Mouse (Mus musculus): ENCODE measurements around the gene Ccdc85c. TPM values are rescaled to one million over a fixed set of nuclear protein-coding genes. Genes with fewer than 3 reads are reported as not detected.

The Ccdc85c gene
- polyA plus RNA-seq, 1 experiment from 2014 or later: 25.4 TPM

DNA sequence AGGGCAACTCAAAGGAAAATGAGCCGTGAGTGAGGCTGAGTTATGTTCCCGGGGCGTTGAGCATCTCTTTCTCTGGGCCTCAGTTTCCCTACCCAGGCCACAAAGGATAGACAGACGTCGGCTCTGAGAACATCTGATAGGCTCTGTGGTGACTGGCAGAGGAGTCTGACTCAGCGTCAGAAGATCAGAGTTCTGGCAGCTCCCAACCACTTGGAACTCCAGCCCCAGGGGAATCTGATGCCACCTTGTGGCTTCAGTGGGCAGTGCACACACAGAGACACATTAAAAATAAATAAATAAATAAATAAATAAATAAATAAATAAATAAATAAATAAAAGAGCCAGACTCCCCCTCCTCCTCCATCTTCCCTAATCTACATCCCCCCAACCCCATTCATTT is 21.8 kb upstream of the Ccdc85c start:
- in situ Hi-C loops (cut with MboI; ENCODE audit: low pct_unique_long_range_greater_than_20kb): loop anchor here (5.0 kb wide), 1 partner anchor 95 kb away; no protein-coding TSS in a partner anchor
- ATAC-seq: no peak
- no peak for DNase-seq (ENCODE audit: low read depth, low spot score)
- no peak for TF ChIP-seq CTCF (IDR thresholded peaks at IDR 0.05)
- ChIA-PET POLR2A (interaction anchor here (0.9 to 1.1 kb wide), 2 partner anchors 12 to 15 kb away, joined by 3 to 4 read pairs; no protein-coding TSS in a partner anchor), CTCF (no interaction called here)
- no peaks in the 10 kb centered on the region for H3K27me3 ChIP-seq

DNA sequence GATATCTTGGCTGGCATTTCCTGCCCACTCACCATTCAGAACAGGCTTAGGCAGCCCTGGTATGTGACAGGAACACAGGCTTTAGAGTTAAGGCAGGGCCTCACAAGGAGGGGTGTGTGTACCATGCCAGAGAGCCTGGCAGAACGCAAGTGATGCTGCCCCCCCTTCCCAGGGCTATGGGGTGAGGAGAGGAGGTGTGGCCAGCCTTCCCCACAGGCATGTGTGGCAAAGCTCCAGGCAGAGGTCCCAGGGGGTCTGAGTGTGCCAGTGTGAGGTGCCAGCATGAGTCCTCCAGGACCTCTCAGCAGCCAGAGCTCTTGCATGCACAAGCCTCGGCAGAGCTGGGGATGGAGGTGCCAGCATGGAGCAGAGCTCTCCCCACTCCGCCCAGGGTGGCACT is 19.4 kb upstream of the Ccdc85c start:
- DNase-seq (ENCODE audit: low read depth, low spot score) (no peak), ATAC-seq (no peak)
- in situ Hi-C loops (cut with MboI; ENCODE audit: low pct_unique_long_range_greater_than_20kb): loop anchor here (5.0 kb wide), 1 partner anchor 92 kb away; no protein-coding TSS in a partner anchor
- ChIA-PET CTCF (interaction anchor here (0.7 to 4.5 kb wide), 4 partner anchors 55 to 194 kb away, joined by 3 to 22 read pairs (median 3); no protein-coding TSS in a partner anchor), POLR2A (no interaction called here)
- H3K27me3 ChIP-seq: no peaks in the 10 kb centered on the region
- TF ChIP-seq CTCF (IDR thresholded peaks at IDR 0.05): no peak

DNA sequence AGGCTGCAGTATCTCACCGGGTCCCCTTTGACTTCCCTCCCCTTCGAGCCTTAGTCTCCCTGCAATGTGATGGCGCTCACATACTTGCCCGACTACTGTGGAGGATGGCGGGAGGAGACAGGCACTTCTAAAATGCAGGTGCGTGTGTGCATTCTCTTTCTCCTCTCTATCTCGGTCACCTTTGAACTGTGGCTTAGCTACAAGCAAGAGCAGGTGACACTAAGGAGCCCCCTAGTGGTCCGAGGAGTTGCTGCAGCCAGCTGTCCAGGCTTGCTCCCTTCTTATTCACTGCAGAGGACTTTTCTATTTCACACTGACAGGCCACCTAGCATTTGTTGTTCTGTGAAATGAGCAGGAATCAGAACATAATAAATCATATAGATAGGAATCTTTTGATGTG is 17.7 kb upstream of the Ccdc85c start:
- no peak for TF ChIP-seq CTCF (IDR thresholded peaks at IDR 0.05)
- H3K27me3 ChIP-seq: no peaks in the 10 kb centered on the region
- DNase-seq (ENCODE audit: low read depth, low spot score) (no peak), ATAC-seq (peak; percentile 54)
- in situ Hi-C loops (cut with MboI; ENCODE audit: low pct_unique_long_range_greater_than_20kb): no loop called here
- ChIA-PET POLR2A (no interaction called here), CTCF (interaction anchor here (0.8 to 4.5 kb wide), 10 partner anchors 8 to 84 kb away, joined by 3 to 22 read pairs (median 3); no protein-coding TSS in a partner anchor)

- no peak for TF ChIP-seq CTCF (IDR thresholded peaks at IDR 0.05)
- no peak for DNase-seq (ENCODE audit: low read depth, low spot score)
- in situ Hi-C loops (cut with MboI; ENCODE audit: low pct_unique_long_range_greater_than_20kb): no loop called here
- POLR2A ChIA-PET: no interaction called here
- ATAC-seq: no peak
- H3K27me3 ChIP-seq: no peaks in the 10 kb centered on the region
- CTCF ChIA-PET: interaction anchor here (0.8 to 4.5 kb wide), 9 partner anchors 9 to 83 kb away, joined by 3 to 22 read pairs (median 3); no protein-coding TSS in a partner anchor
Observed at GRCm38 (mm10) chr12:108292419-108292818, 17.2 kb upstream of the Ccdc85c start.

DNA sequence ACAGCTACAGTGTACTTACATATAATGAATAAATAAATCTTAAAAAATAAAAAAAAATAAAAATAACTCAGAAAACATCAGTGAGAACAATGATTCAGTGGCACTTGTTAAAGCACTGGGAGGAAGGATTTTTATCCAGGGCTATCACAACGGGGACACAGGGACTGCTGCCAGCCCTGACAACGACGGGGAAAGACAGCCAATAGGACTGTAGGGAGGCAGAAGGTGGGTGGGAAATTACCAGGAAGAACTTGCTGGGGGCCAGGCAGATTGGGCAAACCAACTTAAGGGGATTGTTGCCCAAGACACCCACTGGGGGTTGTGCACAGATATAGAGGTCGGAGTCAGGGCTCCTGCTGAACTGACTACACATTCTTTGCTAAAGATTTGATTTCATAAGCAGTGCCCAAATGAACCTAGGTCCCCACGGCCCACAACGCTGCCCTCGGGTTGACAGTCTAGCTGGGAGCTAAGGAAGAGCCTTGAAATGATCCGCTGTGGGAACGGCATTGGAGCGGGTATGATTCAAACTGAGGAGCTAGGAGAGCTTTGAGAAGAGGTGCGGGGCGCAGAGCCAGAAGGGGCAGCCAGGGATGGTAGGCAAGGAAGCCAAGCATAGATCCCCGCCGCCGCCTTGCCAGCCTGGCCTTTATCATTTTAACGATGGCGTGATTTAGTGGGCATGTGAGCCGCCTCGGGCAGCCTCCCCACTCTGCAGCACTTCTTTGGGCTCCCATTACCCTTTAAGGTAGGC is 13.1 kb upstream of the Ccdc85c start:
- no peak for ATAC-seq
- H3K27me3 ChIP-seq: no peaks in the 10 kb centered on the region
- in situ Hi-C loops (cut with MboI; ENCODE audit: low pct_unique_long_range_greater_than_20kb): loop anchor here (5.0 kb wide), 1 partner anchor 61 kb away; no protein-coding TSS in a partner anchor
- ChIA-PET CTCF (interaction anchor here (1.5 kb wide), 1 partner anchor 79 kb away, joined by 6 read pairs; no protein-coding TSS in a partner anchor), POLR2A (no interaction called here)
- DNase-seq (ENCODE audit: low read depth, low spot score): no peak
- TF ChIP-seq CTCF (IDR thresholded peaks at IDR 0.05): no peak

- no peak for TF ChIP-seq CTCF (IDR thresholded peaks at IDR 0.05)
Observed at GRCm38 (mm10) chr12:108287011-108287410, 11.8 kb upstream of the Ccdc85c start.

DNA sequence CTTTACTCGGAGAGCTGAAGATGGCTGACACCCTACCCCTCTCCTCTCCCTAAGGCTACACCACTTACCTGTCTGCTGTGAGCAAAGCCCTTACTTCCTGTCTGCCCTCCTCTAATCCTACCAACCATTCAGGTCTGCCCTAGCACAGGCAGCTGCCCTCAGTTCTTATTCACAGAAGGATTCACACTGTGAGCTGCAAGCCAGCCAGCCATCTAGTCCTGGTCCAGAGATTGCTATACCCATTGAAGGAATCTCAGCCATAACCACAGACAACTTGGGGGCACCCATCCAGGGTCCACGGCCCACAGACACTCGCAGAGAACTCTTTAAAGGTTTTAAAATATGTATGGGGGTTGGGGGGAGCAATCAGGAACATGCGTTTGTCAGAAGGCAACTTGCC is 11.2 kb upstream of the Ccdc85c start:
- CTCF ChIA-PET: no interaction called here
- POLR2A ChIA-PET: interaction anchor here (0.5 kb wide), 1 partner anchor 146 kb away, joined by 3 read pairs; no protein-coding TSS in a partner anchor

More at GRCm38 (mm10) chr12:108287011-108287410, 11.8 kb upstream of the Ccdc85c start:
- ChIA-PET CTCF (no interaction called here), POLR2A (interaction anchor here (0.5 kb wide), 1 partner anchor 145 kb away, joined by 3 read pairs; no protein-coding TSS in a partner anchor)
- DNase-seq (ENCODE audit: low read depth, low spot score) (no peak), ATAC-seq (no peak)
- H3K27me3 ChIP-seq: no peaks in the 10 kb centered on the region
- in situ Hi-C loops (cut with MboI; ENCODE audit: low pct_unique_long_range_greater_than_20kb): loop anchor here (5.0 kb wide), 1 partner anchor 60 kb away; no protein-coding TSS in a partner anchor

DNA sequence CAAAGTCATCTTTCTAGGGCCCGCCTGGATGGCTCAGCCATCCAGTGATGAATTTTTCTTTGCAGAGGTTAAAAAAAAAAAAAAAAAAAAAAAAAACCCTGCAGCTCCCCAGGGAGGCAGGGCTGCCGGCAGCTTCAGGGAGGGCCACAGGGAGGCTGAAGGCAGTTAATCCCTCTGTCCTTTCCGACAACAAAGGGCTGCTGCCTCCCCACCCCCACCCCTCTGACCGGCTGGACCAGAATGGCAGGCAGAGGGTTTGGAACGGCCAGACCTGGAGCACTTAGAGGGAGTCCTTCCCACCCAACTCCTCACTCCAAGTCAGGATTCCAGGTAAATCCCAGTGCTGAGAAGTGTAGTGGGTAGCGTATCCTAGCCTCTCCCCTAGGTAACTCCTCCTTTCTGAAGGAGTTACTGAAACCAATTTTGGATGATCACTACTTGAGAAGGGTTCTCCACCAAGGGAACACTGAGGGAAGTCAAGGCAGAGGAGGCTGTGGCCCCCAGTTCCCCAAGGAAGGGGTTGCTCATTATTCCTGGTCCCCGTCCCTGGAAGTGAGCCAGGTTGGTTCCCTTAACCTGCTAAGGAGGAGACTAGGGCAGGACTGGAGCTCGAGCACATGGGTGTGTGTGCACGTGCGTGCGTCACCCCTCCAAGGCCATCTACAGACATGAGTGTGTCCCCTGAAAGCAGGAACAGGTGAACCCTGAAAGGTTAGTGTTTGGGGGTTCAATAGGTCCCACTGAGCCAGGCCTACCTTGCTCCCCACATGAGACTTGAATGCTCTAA is 10.2 kb upstream of the Ccdc85c start:
- CTCF ChIA-PET: interaction anchor here (0.9 kb wide), 1 partner anchor 67 kb away, joined by 4 read pairs; no protein-coding TSS in a partner anchor
- POLR2A ChIA-PET: interaction anchor here (0.5 to 2.1 kb wide), 4 partner anchors 9 to 378 kb away, joined by 3 to 5 read pairs (median 4); no protein-coding TSS in a partner anchor
- ATAC-seq: no peak
- no peak for DNase-seq (ENCODE audit: low read depth, low spot score)
- H3K27me3 ChIP-seq: no peaks in the 10 kb centered on the region
- in situ Hi-C loops (cut with MboI; ENCODE audit: low pct_unique_long_range_greater_than_20kb): loop anchor here (5.0 kb wide), 1 partner anchor 58 kb away; no protein-coding TSS in a partner anchor
- no peak for TF ChIP-seq CTCF (IDR thresholded peaks at IDR 0.05)

More for the DNA sequence above, 11.2 kb upstream of the Ccdc85c start:
- DNase-seq (ENCODE audit: low read depth, low spot score) (no peak), ATAC-seq (no peak)
- in situ Hi-C loops (cut with MboI; ENCODE audit: low pct_unique_long_range_greater_than_20kb): loop anchor here (5.0 kb wide), 1 partner anchor 59 kb away; no protein-coding TSS in a partner anchor
- no peak for TF ChIP-seq CTCF (IDR thresholded peaks at IDR 0.05)
- H3K27me3 ChIP-seq: no peaks in the 10 kb centered on the region

GRCm38 (mm10) chr12:108284455-108285224 is 9.4 kb upstream of the Ccdc85c start:
- POLR2A ChIA-PET: interaction anchor here (0.6 to 2.1 kb wide), 4 partner anchors 8 to 378 kb away, joined by 3 to 5 read pairs (median 4); no protein-coding TSS in a partner anchor
- ATAC-seq (peak; percentile 82), DNase-seq (ENCODE audit: low read depth, low spot score) (no peak)
- CTCF ChIA-PET: interaction anchor here (0.9 to 1.8 kb wide), 2 partner anchors 8 to 67 kb away, joined by 4 to 5 read pairs; no protein-coding TSS in a partner anchor
- no peaks in the 10 kb centered on the region for H3K27me3 ChIP-seq
- in situ Hi-C loops (cut with MboI; ENCODE audit: low pct_unique_long_range_greater_than_20kb): loop anchor here (5.0 kb wide), 1 partner anchor 57 kb away; no protein-coding TSS in a partner anchor
- TF ChIP-seq CTCF (IDR thresholded peaks at IDR 0.05): no peak

Data from Patski (cell line).